Mouse (Mus musculus): ENCODE results near the gene Gzmk.

DNA sequence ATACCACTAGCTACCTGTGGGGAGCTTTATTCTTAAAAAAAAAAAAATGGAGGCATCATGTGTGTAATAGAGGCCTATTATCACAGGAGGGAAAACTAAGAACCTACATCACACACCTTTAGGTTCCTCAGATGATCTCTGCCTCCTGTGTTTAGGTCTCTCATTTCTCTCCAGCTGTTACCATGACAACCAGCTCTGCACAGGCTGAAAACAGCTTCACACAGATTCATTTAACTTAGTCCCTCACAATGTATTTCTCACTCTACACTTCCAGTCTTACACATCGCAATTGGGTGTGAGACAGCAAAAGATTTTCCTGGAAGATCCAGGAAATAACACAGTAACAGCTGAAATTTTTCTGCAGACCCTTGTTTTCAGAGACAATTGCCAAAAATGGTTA, 95.7 kb downstream of the Gzmk start:
- TF ChIP-seq RCOR1 (conservative IDR thresholded peaks at IDR 0.05; ENCODE audit: low read depth, low read length) (no peak), POLR2AphosphoS2 (IDR thresholded peaks at IDR 0.05; ENCODE audit: low read depth, low read length) (no peak), TBP (conservative IDR thresholded peaks at IDR 0.05; ENCODE audit: low read depth, low read length) (no peak)

Data from CH12.LX (cell line).